Mouse (Mus musculus) G1E (cell line): Measurements from ENCODE around the gene Arid3a.

Source experiments
- CTCF ChIP-seq: IDR thresholded peaks from 2 replicates; pipeline ENCODE4 v1.5.1; 2012; ENCODE audit warnings: low read depth, low read length, inconsistent platforms, mixed read lengths
- POLR2AphosphoS5 ChIP-seq: IDR thresholded peaks from 2 replicates; pipeline ENCODE4 v1.6.1; 2012; ENCODE audit warnings: low read depth, low read length, inconsistent platforms; ENCODE audit not compliant: insufficient replicate concordance

GRCm38 (mm10) chr10:79884446-79884845 lies 42.4 kb upstream of the Arid3a start:
- TF ChIP-seq CTCF = no peak
- no peak for TF ChIP-seq POLR2AphosphoS5
